Mouse (Mus musculus): ENCODE measurements at regions not wholly inside any gene's neighbourhood (a gene's known extent, or its start where the extent isn't known, plus 50 kb on each side); places are given as distances from the start of the nearest gene placed in this dataset.

GRCm38 (mm10) chr14:31951894-31952293 is 76.9 kb upstream of the Galnt15 start:
- Histone ChIP-seq H3K9ac (ENCODE audit: low read length) (no peak overlapping the region), H3K27me3 (ENCODE audit: control insufficient read depth, insufficient read depth, low read length) (no peaks in the 10 kb centered on the region), H3K4me1 (replicated peaks; ENCODE audit: control insufficient read depth, insufficient read depth, low read length) (peaks cover 5% of the 10 kb centered on the region; the same call in 1 of the 2 replicates), H3K36me3 (ENCODE audit: control insufficient read depth, insufficient read depth, low read length) (no peaks in the 10 kb centered on the region), H3K9me3 (ENCODE audit: control insufficient read depth, low read length) (no peaks in the 10 kb centered on the region), H3K4me2 (ENCODE audit: low read depth, low read length, severe bottlenecking) (no peak overlapping the region), H3K4me3 (ENCODE audit: low read depth, low read length) (no peak overlapping the region), H3K27ac (ENCODE audit: low read depth, low read length) (no peak overlapping the region)
- DNase-seq (ENCODE audit: low spot score) (no peak), ATAC-seq (replicated peaks; ENCODE audit: low FRiP score) (no peak)
- WGBS: 79% methylated on average over 3 of the region's 3 CpGs

DNA sequence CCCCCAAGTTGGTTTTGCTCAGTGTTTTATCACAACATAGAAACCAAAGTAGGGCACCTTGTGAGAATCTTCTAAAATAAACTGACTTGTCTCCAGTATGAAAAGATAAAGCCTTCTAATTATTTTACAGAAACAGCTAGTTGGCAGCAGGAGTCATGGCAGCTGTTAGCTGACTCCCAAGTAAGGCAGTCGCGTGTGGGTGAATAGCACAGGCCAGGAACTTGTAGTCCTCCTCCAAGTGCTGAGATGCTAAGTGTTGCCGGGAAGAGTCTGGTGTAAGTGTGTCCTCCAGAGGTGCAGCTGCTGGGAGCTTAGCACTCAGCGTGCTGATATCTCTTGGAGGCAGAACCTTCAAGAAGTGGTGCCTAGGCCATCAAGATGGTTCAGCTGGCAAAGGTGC is 75.0 kb upstream of the Galnt15 start:
- WGBS: 88% methylated on average over 4 of the region's 4 CpGs
- H3K36me3 ChIP-seq (ENCODE audit: control insufficient read depth, insufficient read depth, low read length): no peaks in the 10 kb centered on the region

DNA sequence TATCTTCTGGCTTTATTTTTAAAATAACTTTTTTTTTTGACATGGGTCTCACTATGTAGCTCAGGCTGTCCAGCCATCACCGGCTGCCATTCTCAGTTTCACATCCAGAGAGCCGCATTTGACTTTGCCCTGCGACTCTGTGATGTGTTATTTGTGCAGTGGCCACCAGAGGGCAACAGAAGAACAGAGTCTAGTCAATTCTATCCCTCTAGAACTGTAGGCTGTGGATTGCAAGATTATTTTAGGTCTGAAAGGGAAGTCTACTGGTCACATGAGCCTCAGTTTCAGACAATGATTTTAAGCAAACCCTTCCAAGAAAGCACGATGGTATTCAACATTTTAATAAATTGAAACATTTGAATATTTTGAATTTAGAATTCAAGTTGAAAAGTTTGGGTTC is 73.8 kb upstream of the Galnt15 start:
- Histone ChIP-seq H3K9ac (ENCODE audit: low read length) (no peak overlapping the region), H3K4me1 (replicated peaks; ENCODE audit: control insufficient read depth, insufficient read depth, low read length) (no peaks in the 10 kb centered on the region), H3K36me3 (ENCODE audit: control insufficient read depth, insufficient read depth, low read length) (no peaks in the 10 kb centered on the region), H3K4me2 (ENCODE audit: low read depth, low read length, severe bottlenecking) (no peak overlapping the region), H3K27ac (ENCODE audit: low read depth, low read length) (no peak overlapping the region), H3K4me3 (ENCODE audit: low read depth, low read length) (no peak overlapping the region), H3K27me3 (ENCODE audit: control insufficient read depth, insufficient read depth, low read length) (no peaks in the 10 kb centered on the region), H3K9me3 (ENCODE audit: control insufficient read depth, low read length) (no peaks in the 10 kb centered on the region)
- DNase-seq (ENCODE audit: low spot score): peak; percentile 83
- 11% methylated on average over 4 of the region's 4 CpGs for WGBS
- 0 out of 2 replicates have a peak, but pooled peaks have one; percentile 33 for ATAC-seq (replicated peaks; ENCODE audit: low FRiP score)

More for the DNA sequence above, 75.0 kb upstream of the Galnt15 start:
- H3K4me3 ChIP-seq (ENCODE audit: low read depth, low read length): no peak overlapping the region
- DNase-seq (ENCODE audit: low spot score): no peak
- ATAC-seq (replicated peaks; ENCODE audit: low FRiP score): no peak
- H3K4me1 ChIP-seq (replicated peaks; ENCODE audit: control insufficient read depth, insufficient read depth, low read length): no peaks in the 10 kb centered on the region
- H3K4me2 ChIP-seq (ENCODE audit: low read depth, low read length, severe bottlenecking): no peak overlapping the region
- no peak overlapping the region for H3K27ac ChIP-seq (ENCODE audit: low read depth, low read length)
- H3K27me3 ChIP-seq (ENCODE audit: control insufficient read depth, insufficient read depth, low read length): no peaks in the 10 kb centered on the region
- H3K9ac ChIP-seq (ENCODE audit: low read length): no peak overlapping the region
- H3K9me3 ChIP-seq (ENCODE audit: control insufficient read depth, low read length): no peaks in the 10 kb centered on the region

DNA sequence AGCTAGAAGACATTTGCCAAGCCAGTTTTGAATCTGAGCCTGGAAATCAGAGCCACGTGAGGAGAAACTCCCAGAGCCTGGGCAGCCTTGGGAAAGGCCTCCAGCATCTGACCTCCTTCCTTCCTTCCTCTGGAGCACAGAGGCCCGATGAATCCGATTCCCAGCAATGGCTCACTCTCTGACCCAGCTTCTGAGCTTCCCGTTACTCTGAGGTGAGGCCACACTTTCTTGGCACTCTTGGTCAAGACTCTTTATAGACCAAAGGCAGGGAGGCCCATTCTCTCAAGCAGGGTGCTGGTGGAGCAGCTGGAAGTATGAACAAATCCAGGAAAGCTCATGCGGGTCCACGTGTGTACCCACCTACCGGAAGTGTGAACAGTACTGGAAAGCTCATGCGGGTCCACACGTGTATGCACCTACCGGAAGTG is 71.6 kb upstream of the Galnt15 start:
- H3K36me3 ChIP-seq (ENCODE audit: control insufficient read depth, insufficient read depth, low read length): no peaks in the 10 kb centered on the region
- DNase-seq (ENCODE audit: low spot score) (no peak), ATAC-seq (replicated peaks; ENCODE audit: low FRiP score) (no peak)
- H3K9me3 ChIP-seq (ENCODE audit: control insufficient read depth, low read length): no peaks in the 10 kb centered on the region
- WGBS: 91% methylated on average over 10 of the region's 10 CpGs
- no peak overlapping the region for H3K9ac ChIP-seq (ENCODE audit: low read length)
- no peak overlapping the region for H3K4me3 ChIP-seq (ENCODE audit: low read depth, low read length)
- H3K27me3 ChIP-seq (ENCODE audit: control insufficient read depth, insufficient read depth, low read length): no peaks in the 10 kb centered on the region
- no peaks in the 10 kb centered on the region for H3K4me1 ChIP-seq (replicated peaks; ENCODE audit: control insufficient read depth, insufficient read depth, low read length)
- no peak overlapping the region for H3K27ac ChIP-seq (ENCODE audit: low read depth, low read length)
- H3K4me2 ChIP-seq (ENCODE audit: low read depth, low read length, severe bottlenecking): no peak overlapping the region

- DNase-seq (ENCODE audit: low spot score): no peak
- Histone ChIP-seq H3K36me3 (ENCODE audit: control insufficient read depth, insufficient read depth, low read length) (no peaks in the 10 kb centered on the region), H3K9me3 (ENCODE audit: control insufficient read depth, low read length) (no peaks in the 10 kb centered on the region), H3K27ac (ENCODE audit: low read depth, low read length) (no peak overlapping the region), H3K27me3 (ENCODE audit: control insufficient read depth, insufficient read depth, low read length) (no peaks in the 10 kb centered on the region), H3K4me3 (ENCODE audit: low read depth, low read length) (no peak overlapping the region), H3K4me2 (ENCODE audit: low read depth, low read length, severe bottlenecking) (no peak overlapping the region), H3K4me1 (replicated peaks; ENCODE audit: control insufficient read depth, insufficient read depth, low read length) (no peaks in the 10 kb centered on the region), H3K9ac (ENCODE audit: low read length) (no peak overlapping the region)
- no peak for ATAC-seq (replicated peaks; ENCODE audit: low FRiP score)
- WGBS: 96% methylated on average over 9 of the region's 9 CpGs
Observed at GRCm38 (mm10) chr14:31960201-31960854, 68.5 kb upstream of the Galnt15 start.

- Histone ChIP-seq H3K36me3 (ENCODE audit: control insufficient read depth, insufficient read depth, low read length) (no peaks in the 10 kb centered on the region), H3K4me2 (ENCODE audit: low read depth, low read length, severe bottlenecking) (no peak overlapping the region), H3K4me3 (ENCODE audit: low read depth, low read length) (no peak overlapping the region), H3K27me3 (ENCODE audit: control insufficient read depth, insufficient read depth, low read length) (no peaks in the 10 kb centered on the region), H3K27ac (ENCODE audit: low read depth, low read length) (no peak overlapping the region), H3K9me3 (ENCODE audit: control insufficient read depth, low read length) (no peaks in the 10 kb centered on the region), H3K4me1 (replicated peaks; ENCODE audit: control insufficient read depth, insufficient read depth, low read length) (no peaks in the 10 kb centered on the region), H3K9ac (ENCODE audit: low read length) (no peak overlapping the region)
- 89% methylated on average over 5 of the region's 5 CpGs for WGBS
- no peak for ATAC-seq (replicated peaks; ENCODE audit: low FRiP score)
- DNase-seq (ENCODE audit: low spot score): no peak
Observed at GRCm38 (mm10) chr14:31961442-31961841, 67.3 kb upstream of the Galnt15 start.

DNA sequence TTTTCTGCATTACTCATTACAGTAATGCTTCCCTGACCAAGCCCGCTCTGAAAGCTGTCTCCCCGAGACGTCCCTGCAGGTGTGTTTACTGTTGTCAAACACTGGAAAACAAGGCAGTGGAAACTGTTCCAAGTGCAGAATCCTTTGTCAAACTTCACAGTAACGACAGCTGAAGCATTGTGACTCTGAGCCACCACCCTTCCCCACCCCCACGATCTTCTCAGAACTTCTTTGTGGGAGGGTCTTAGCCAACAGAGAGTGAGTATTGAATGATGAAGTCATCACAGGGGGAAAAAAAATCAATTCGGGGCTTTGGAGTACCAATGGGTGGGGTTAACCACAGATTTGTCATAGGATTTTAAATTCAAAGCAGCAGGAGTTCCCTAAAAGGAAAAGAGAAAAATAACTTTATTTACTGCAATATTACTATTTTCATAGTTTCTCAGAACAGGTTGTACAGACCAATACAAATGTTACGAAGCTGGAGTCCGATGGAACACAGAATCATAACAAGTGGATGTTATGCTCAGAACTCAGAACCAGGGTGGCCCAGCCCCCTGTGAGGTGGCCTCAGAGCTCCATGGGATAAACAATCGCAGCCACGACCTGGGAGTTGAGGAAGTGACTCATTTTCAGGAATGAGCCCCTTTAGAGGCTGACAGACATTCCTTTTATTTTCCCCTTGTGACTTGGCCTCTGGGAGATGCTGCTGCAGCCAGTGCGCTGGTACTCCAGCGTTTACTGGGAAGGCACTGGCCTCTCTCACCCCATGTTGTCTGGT is 65.5 kb upstream of the Galnt15 start:
- no peak overlapping the region for H3K4me3 ChIP-seq (ENCODE audit: low read depth, low read length)
- H3K27me3 ChIP-seq (ENCODE audit: control insufficient read depth, insufficient read depth, low read length): no peaks in the 10 kb centered on the region
- H3K4me2 ChIP-seq (ENCODE audit: low read depth, low read length, severe bottlenecking): no peak overlapping the region
- no peaks in the 10 kb centered on the region for H3K36me3 ChIP-seq (ENCODE audit: control insufficient read depth, insufficient read depth, low read length)
- no peak for DNase-seq (ENCODE audit: low spot score)
- no peak overlapping the region for H3K27ac ChIP-seq (ENCODE audit: low read depth, low read length)
- no peak for ATAC-seq (replicated peaks; ENCODE audit: low FRiP score)
- H3K9ac ChIP-seq (ENCODE audit: low read length): no peak overlapping the region
- no peaks in the 10 kb centered on the region for H3K9me3 ChIP-seq (ENCODE audit: control insufficient read depth, low read length)
- H3K4me1 ChIP-seq (replicated peaks; ENCODE audit: control insufficient read depth, insufficient read depth, low read length): no peaks in the 10 kb centered on the region
- 58% methylated on average over 12 of the region's 12 CpGs for WGBS

- ATAC-seq (replicated peaks; ENCODE audit: low FRiP score) (no peak), DNase-seq (ENCODE audit: low spot score) (no peak)
- H3K9me3 ChIP-seq (ENCODE audit: control insufficient read depth, low read length): no peaks in the 10 kb centered on the region
- no peaks in the 10 kb centered on the region for H3K36me3 ChIP-seq (ENCODE audit: control insufficient read depth, insufficient read depth, low read length)
- no peak overlapping the region for H3K27ac ChIP-seq (ENCODE audit: low read depth, low read length)
- H3K9ac ChIP-seq (ENCODE audit: low read length): no peak overlapping the region
- H3K4me3 ChIP-seq (ENCODE audit: low read depth, low read length): no peak overlapping the region
- H3K4me1 ChIP-seq (replicated peaks; ENCODE audit: control insufficient read depth, insufficient read depth, low read length): no peaks in the 10 kb centered on the region
- no peaks in the 10 kb centered on the region for H3K27me3 ChIP-seq (ENCODE audit: control insufficient read depth, insufficient read depth, low read length)
- WGBS: 61% methylated on average over 2 of the region's 2 CpGs
- H3K4me2 ChIP-seq (ENCODE audit: low read depth, low read length, severe bottlenecking): no peak overlapping the region
Observed at GRCm38 (mm10) chr14:31964076-31964475, 64.7 kb upstream of the Galnt15 start.

GRCm38 (mm10) chr14:31964831-31965230 is 64.0 kb upstream of the Galnt15 start:
- WGBS: 86% methylated on average over 4 of the region's 4 CpGs
- Histone ChIP-seq H3K36me3 (ENCODE audit: control insufficient read depth, insufficient read depth, low read length) (no peaks in the 10 kb centered on the region), H3K27ac (ENCODE audit: low read depth, low read length) (no peak overlapping the region), H3K4me3 (ENCODE audit: low read depth, low read length) (no peak overlapping the region), H3K4me2 (ENCODE audit: low read depth, low read length, severe bottlenecking) (no peak overlapping the region), H3K9me3 (ENCODE audit: control insufficient read depth, low read length) (no peaks in the 10 kb centered on the region), H3K9ac (ENCODE audit: low read length) (no peak overlapping the region), H3K27me3 (ENCODE audit: control insufficient read depth, insufficient read depth, low read length) (no peaks in the 10 kb centered on the region), H3K4me1 (replicated peaks; ENCODE audit: control insufficient read depth, insufficient read depth, low read length) (no peaks in the 10 kb centered on the region)
- DNase-seq (ENCODE audit: low spot score): no peak
- ATAC-seq (replicated peaks; ENCODE audit: low FRiP score): no peak
